Mouse (Mus musculus): ENCODE data around the gene Olfr1141. TPM values are rescaled to one million over a fixed set of nuclear protein-coding genes. Genes with fewer than 3 reads are reported as not detected.

Olfr1141 gene
- polyA plus RNA-seq (2012; rRNA removed), result not detected in 2 replicates

GRCm38 (mm10) chr2:87753891-87754290, at the start of gene Olfr1141:
TSS of gene Olfr1141 (minus strand) at chr2:87753991.

GRCm38 (mm10) chr2:87800292-87800691, 46.5 kb upstream of the Olfr1141 start, which contains the start of gene Olfr1143:
TSS of gene Olfr1143 (plus strand) at chr2:87800592.

GRCm38 (mm10) chr2:87779183-87779582, 25.4 kb upstream of the Olfr1141 start, which contains the start of gene Olfr152:
TSS of gene Olfr152 (plus strand) at chr2:87779483.

GRCm38 (mm10) chr2:87743452-87743851, 10.3 kb downstream of the Olfr1141 start, which contains the start of gene Olfr1140:
TSS of gene Olfr1140 (plus strand) at chr2:87743752.

GRCm38 (mm10) chr2:87739878-87740277, 13.9 kb downstream of the Olfr1141 start, which contains the start of gene Olfr1138:
TSS of gene Olfr1138 (minus strand) at chr2:87739978.

GRCm38 (mm10) chr2:87713079-87713478, 40.7 kb downstream of the Olfr1141 start, which contains the start of gene Olfr1137:
TSS of gene Olfr1137 (minus strand) at chr2:87713179.

Other genes with a start within 250 kb of the Olfr1141 start
- not detected in 2 replicates for gene Pramel6, start 247.4 kb downstream of the Olfr1141 start, polyA plus RNA-seq (2012; rRNA removed)
- not detected in 2 replicates for gene Olfr153, start 222.2 kb downstream of the Olfr1141 start, polyA plus RNA-seq (2012; rRNA removed)
- gene Olfr1128, start 208.4 kb downstream of the Olfr1141 start, polyA plus RNA-seq (2012; rRNA removed), result not detected in 2 replicates
- not detected in 2 replicates for gene Olfr1129, start 180.1 kb downstream of the Olfr1141 start, polyA plus RNA-seq (2012; rRNA removed)
- not detected in 2 replicates for gene Olfr1130, start 147.8 kb downstream of the Olfr1141 start, polyA plus RNA-seq (2012; rRNA removed)
- gene Olfr1131, start 126.9 kb downstream of the Olfr1141 start, polyA plus RNA-seq (2012; rRNA removed), result not detected in 2 replicates
- gene Olfr1132, start 116.5 kb downstream of the Olfr1141 start, polyA plus RNA-seq (2012; rRNA removed), result not detected in 2 replicates
- gene Olfr1133, start 106.6 kb downstream of the Olfr1141 start, polyA plus RNA-seq (2012; rRNA removed), result not detected in 2 replicates
- not detected in 2 replicates for gene Olfr1134, start 95.5 kb downstream of the Olfr1141 start, polyA plus RNA-seq (2012; rRNA removed)
- gene Olfr1135, start 80.3 kb downstream of the Olfr1141 start, polyA plus RNA-seq (2012; rRNA removed), result not detected in 2 replicates
- not detected in 2 replicates for gene Olfr1136, start 60.0 kb downstream of the Olfr1141 start, polyA plus RNA-seq (2012; rRNA removed)
- gene Olfr1137, start 40.8 kb downstream of the Olfr1141 start, polyA plus RNA-seq (2012; rRNA removed), result not detected in 2 replicates
- not detected in 2 replicates for gene Olfr1138, start 14.0 kb downstream of the Olfr1141 start, polyA plus RNA-seq (2012; rRNA removed)
- not detected in 2 replicates for gene Olfr1140, start 10.2 kb downstream of the Olfr1141 start, polyA plus RNA-seq (2012; rRNA removed)
- gene Olfr152, start 25.5 kb upstream of the Olfr1141 start, polyA plus RNA-seq (2012; rRNA removed), result not detected in 2 replicates
- gene Olfr1143, start 46.6 kb upstream of the Olfr1141 start, polyA plus RNA-seq (2012; rRNA removed), result not detected in 2 replicates
- gene Olfr1145, start 55.8 kb upstream of the Olfr1141 start, polyA plus RNA-seq (2012; rRNA removed), result not detected in 2 replicates
- not detected in 2 replicates for gene Olfr1148, start 76.5 kb upstream of the Olfr1141 start, polyA plus RNA-seq (2012; rRNA removed)
- gene Olfr1150-ps1, start 90.0 kb upstream of the Olfr1141 start, polyA plus RNA-seq (2012; rRNA removed), result not detected in 2 replicates
- gene Olfr1151, start 101.9 kb upstream of the Olfr1141 start, polyA plus RNA-seq (2012; rRNA removed), result not detected in 2 replicates
- gene Olfr1152, start 112.5 kb upstream of the Olfr1141 start, polyA plus RNA-seq (2012; rRNA removed), result not detected in 2 replicates
- gene Olfr1153, start 141.0 kb upstream of the Olfr1141 start, polyA plus RNA-seq (2012; rRNA removed), result not detected in 2 replicates
- not detected in 2 replicates for gene Olfr1154, start 151.2 kb upstream of the Olfr1141 start, polyA plus RNA-seq (2012; rRNA removed)
- not detected in 2 replicates for gene Olfr1155, start 191.1 kb upstream of the Olfr1141 start, polyA plus RNA-seq (2012; rRNA removed)
- gene Olfr1156, start 199.1 kb upstream of the Olfr1141 start, polyA plus RNA-seq (2012; rRNA removed), result not detected in 2 replicates
- gene Olfr1157, start 214.3 kb upstream of the Olfr1141 start, polyA plus RNA-seq (2012; rRNA removed), result not detected in 2 replicates
- not detected in 2 replicates for gene Olfr74, start 220.7 kb upstream of the Olfr1141 start, polyA plus RNA-seq (2012; rRNA removed)
- not detected in 2 replicates for gene Olfr1158, start 236.1 kb upstream of the Olfr1141 start, polyA plus RNA-seq (2012; rRNA removed)

Data from liver, embryonic 14 days (tissue).